Mouse (Mus musculus) embryonic stem cell, embryonic (primary cell): ENCODE results near the gene Msx1.

Source experiments
- CTCF ChIA-PET, 4 experiments: fragments of 300-600 bp in 2 of 4; fragments of 350-600 bp in 2 of 4; sonication (Branson Sonifier 250); formaldehyde crosslinking; loops; one replicate each; lab custom pipeline; 2022; ENCODE audit warnings: inconsistent platforms in 2 of 4; lab: Charles Lee
- POLR2A ChIA-PET, 4 experiments: fragments of 300-600 bp in 2 of 4; fragments of 350-600 bp in 2 of 4; sonication (Branson Sonifier 250); formaldehyde crosslinking; loops; one replicate each; lab custom pipeline; 2022; ENCODE audit warnings: antibody characterized with exemption in 4 of 4, inconsistent platforms in 1 of 4; lab: Charles Lee

Gene Msx1

GRCm38 (mm10) chr5:37817658-37818532 is 6.5 kb downstream of the Msx1 start:
- ChIA-PET CTCF (interaction anchor here (0.5 to 1.2 kb wide), 4 partner anchors 11 to 161 kb away, joined by 3 to 7 read pairs (median 6); no protein-coding TSS in a partner anchor), POLR2A (interaction anchor here in 1 of 4 experiments (1.2 kb wide), 1 partner anchor 11 kb away, joined by 3 read pairs; no protein-coding TSS in a partner anchor)

- ChIA-PET CTCF (interaction anchor here in 3 of 4 experiments (0.5 to 1.2 kb wide), 5 partner anchors 12 to 822 kb away, joined by 3 to 7 read pairs (median 4); no protein-coding TSS in a partner anchor), POLR2A (interaction anchor here in 2 of 4 experiments (0.5 to 1.2 kb wide), 3 partner anchors 11 to 758 kb away, joined by 3 read pairs; no protein-coding TSS in a partner anchor)
These were observed 7.3 kb downstream of the Msx1 start for GRCm38 (mm10) chr5:37816907-37817657.

- CTCF ChIA-PET, result no interaction called here
- POLR2A ChIA-PET, result interaction anchor here in 2 of 4 experiments (0.6 to 1.2 kb wide), 2 partner anchors 14 to 19 kb away, joined by 3 read pairs; no protein-coding TSS in a partner anchor
These were observed 8.5 kb downstream of the Msx1 start for GRCm38 (mm10) chr5:37815909-37816308.

- ChIA-PET CTCF (interaction anchor here in 2 of 4 experiments (0.8 to 1.3 kb wide), 2 partner anchors 61 to 137 kb away, joined by 3 read pairs; no protein-coding TSS in a partner anchor), POLR2A (no interaction called here)
These were observed 10.2 kb downstream of the Msx1 start for GRCm38 (mm10) chr5:37814169-37814568.

DNA sequence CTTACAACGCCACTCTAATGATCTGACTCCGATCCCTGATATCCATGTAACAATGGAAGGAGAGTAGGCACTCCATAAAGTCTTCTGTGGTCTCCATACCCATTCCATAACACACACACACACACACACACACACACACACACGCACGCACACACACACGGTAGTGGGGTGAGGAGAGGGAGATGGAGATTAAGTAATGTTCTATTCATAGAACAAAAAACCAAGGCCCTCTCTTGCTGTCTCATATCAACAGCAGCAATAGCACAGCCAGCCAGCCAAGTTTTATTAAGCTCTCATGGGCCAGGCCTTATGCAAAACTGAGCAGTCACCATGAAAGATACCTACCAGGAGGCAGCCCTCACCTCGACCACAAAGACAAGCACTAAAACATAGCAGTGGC is 19.1 kb downstream of the Msx1 start:
- CTCF ChIA-PET, result interaction anchor here in 3 of 4 experiments (0.6 to 1.0 kb wide), 3 partner anchors 8 to 13 kb away, joined by 3 to 20 read pairs (median 4); no protein-coding TSS in a partner anchor
- POLR2A ChIA-PET, result interaction anchor here in 1 of 4 experiments (0.6 kb wide), 1 partner anchor 42 kb away, joined by 5 read pairs; no protein-coding TSS in a partner anchor

DNA sequence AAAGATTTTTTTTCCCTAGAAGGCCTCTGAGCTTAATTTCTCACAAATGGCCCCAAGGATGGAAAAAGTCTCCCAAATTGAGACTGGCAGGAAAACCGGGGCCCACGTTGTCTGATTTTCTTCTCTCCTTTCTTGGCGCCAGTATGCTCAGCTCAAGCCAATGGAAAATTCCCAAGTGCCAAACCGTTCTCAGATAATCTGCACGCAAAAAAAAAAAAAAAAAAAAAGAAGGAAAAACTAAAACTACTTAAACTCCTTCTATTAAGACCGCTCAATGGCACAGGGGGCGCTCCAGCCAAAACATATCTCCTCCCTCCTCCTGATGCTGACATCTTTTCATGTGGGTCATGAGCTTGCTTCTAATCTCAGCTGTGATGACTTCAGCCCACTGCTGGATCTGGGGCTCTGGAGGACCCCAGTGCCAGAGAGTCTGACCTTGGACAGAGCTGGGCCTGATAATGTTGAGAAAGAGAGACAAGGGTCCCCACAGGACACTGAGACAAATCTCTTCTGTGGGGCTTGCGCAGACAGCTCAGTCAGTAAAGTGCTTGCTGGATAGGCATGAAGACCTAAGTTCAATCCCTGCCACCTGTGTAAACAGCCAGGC is 19.8 kb downstream of the Msx1 start:
- ChIA-PET CTCF (interaction anchor here (0.6 to 1.0 kb wide), 6 partner anchors 8 to 506 kb away, joined by 3 to 23 read pairs (median 4); no protein-coding TSS in a partner anchor), POLR2A (interaction anchor here in 2 of 4 experiments (0.6 to 0.7 kb wide), 7 partner anchors 8 to 851 kb away, joined by 3 to 6 read pairs (median 4); no protein-coding TSS in a partner anchor)

DNA sequence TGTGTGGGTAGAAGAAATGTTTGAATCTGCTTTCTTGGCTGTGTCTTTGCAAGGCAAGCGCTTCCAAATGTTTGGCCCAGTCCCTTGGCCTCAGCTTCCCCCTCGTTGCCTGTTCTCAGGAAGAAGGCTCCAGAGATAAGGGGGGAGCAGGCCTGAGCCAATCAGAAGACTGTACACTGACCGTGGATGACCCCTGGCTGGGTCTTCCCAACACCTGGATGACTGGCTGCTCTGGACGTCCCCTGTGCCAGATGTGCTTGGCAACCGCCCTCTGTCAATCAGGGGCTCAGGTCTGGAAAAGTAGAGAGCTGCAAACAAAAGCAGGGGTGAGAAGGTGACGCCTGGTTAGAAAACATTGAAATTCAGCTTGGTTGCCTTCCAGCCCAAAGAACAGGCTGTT is 27.1 kb downstream of the Msx1 start:
- CTCF ChIA-PET, result no interaction called here
- POLR2A ChIA-PET, result interaction anchor here in 1 of 4 experiments (1.3 kb wide), 1 partner anchor 18 kb away, joined by 3 read pairs; no protein-coding TSS in a partner anchor

DNA sequence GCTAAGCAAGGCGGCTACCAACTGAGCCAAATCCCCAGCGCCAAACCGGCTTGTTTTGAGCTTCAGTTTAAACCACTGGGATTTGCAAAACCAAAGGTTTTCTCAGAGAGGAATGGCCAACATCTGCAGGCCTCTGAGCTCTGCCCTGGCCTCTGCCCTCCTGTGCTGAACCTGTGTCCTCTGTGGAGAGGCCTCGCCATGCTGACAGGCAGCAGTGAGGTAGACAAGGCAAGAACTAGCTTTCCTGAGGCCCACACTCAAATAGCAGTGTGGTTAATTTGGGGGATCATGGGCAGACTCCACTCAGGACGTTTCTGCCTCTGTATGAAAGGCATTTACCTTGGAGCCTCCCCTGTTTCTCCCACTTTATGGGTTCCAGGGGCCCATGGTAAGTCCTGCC is 27.6 kb downstream of the Msx1 start:
- ChIA-PET CTCF (no interaction called here), POLR2A (interaction anchor here in 1 of 4 experiments (0.5 to 1.3 kb wide), 3 partner anchors 8 to 27 kb away, joined by 3 to 4 read pairs (median 3); no protein-coding TSS in a partner anchor)

GRCm38 (mm10) chr5:37795691-37796090 is 28.7 kb downstream of the Msx1 start:
- POLR2A ChIA-PET, result interaction anchor here in 1 of 4 experiments (0.8 to 1.3 kb wide), 2 partner anchors 20 to 26 kb away, joined by 3 read pairs; no protein-coding TSS in a partner anchor
- CTCF ChIA-PET, result interaction anchor here in 2 of 4 experiments (0.6 kb wide), 2 partner anchors 89 to 118 kb away, joined by 3 read pairs; no protein-coding TSS in a partner anchor

- POLR2A ChIA-PET, result no interaction called here
These were observed 32.2 kb downstream of the Msx1 start for GRCm38 (mm10) chr5:37792154-37792553.

DNA sequence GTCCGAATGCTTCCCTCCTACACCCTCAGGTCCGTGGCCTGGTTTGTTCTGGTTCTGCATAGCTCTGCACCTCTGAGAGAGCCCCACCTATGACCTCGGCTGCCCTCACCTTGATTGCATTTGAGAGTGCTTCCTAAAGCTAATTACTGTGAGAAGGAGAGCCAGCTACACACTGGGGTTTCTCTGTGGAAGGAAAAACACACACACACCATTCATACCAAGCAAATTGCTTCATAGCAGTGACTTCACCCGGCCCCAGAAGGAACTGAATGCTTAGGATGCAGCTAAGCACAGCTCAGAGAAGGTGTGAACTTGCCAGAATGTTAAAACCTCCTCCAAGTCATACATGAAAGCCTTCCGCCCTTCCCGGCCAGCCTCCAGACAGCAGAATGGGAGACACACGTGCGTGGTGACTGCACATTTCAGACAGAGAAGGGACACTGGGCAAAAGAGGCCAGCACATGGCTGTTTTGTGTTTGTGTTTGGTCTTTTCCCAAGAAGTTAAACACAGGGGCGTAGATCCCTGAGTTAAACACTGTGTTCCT is 39.5 kb downstream of the Msx1 start:
- ChIA-PET CTCF (no interaction called here), POLR2A (no interaction called here)

More at GRCm38 (mm10) chr5:37792154-37792553, 32.2 kb downstream of the Msx1 start:
- CTCF ChIA-PET, result interaction anchor here in 1 of 4 experiments (1.2 kb wide), 1 partner anchor 115 kb away, joined by 5 read pairs; no protein-coding TSS in a partner anchor

GRCm38 (mm10) chr5:37783306-37783705 is 41.1 kb downstream of the Msx1 start:
- ChIA-PET POLR2A (no interaction called here), CTCF (no interaction called here)

DNA sequence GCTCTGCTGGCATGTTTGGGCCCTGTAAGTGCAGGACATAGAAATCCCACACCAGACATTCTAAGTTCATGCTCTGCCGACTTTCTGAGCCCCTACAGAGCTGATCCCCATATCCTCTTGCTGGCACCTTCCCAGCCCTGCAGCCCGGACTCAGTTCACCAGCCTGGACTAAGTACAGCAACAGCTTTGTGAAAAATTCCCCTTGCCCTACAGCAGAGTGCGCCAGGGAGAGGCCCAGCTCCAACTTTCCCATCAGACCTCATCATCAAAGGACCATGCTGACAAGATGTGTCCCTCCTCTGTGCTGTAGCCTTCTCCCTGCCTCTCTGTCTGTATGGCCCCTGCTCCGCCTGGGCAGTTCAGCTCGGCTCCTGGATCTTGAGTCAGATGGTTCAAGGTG is 48.7 kb downstream of the Msx1 start:
- POLR2A ChIA-PET, result interaction anchor here in 1 of 4 experiments (1.5 kb wide), 1 partner anchor 12 kb away, joined by 3 read pairs; no protein-coding TSS in a partner anchor
- CTCF ChIA-PET, result interaction anchor here in 1 of 4 experiments (0.9 to 1.1 kb wide), 3 partner anchors 23 to 315 kb away, joined by 3 to 5 read pairs (median 3); no protein-coding TSS in a partner anchor

GRCm38 (mm10) chr5:37774011-37774410 is 50.4 kb downstream of the Msx1 start:
- POLR2A ChIA-PET, result no interaction called here
- CTCF ChIA-PET, result no interaction called here

DNA sequence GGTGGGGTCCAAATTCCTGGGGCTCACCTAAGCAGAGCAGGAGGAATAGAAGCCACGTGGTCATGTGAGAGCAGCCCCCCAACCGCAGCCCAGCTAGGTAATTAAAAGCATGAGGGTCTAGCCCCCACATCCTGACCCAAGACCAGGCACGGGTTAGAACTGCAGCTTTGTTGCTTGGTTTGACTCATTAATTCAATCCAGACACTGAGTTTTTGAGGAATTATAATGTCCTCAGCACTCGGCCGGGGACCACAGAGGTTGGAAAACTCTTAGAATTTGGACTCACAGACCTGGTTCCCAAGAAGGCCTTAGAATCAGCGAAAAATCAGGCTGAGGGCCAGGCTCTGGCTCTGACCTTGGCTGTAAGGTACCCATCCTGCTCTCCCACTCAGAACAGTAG is 53.5 kb downstream of the Msx1 start:
- ChIA-PET POLR2A (no interaction called here), CTCF (no interaction called here)
